Mouse (Mus musculus) spleen, postnatal 10 days (tissue): ENCODE measurements around the gene Rasgef1c.
A peak's percentile ranks its signal among the peaks of the same experiment; 100 is the strongest.

Experiments
- DNase-seq, 2 experiments: peaks; one replicate each; pipeline ENCODE4 v3.0.0; 2021 to 2022; ENCODE audit warnings: low spot score in 2 of 2

Rasgef1c gene

DNA sequence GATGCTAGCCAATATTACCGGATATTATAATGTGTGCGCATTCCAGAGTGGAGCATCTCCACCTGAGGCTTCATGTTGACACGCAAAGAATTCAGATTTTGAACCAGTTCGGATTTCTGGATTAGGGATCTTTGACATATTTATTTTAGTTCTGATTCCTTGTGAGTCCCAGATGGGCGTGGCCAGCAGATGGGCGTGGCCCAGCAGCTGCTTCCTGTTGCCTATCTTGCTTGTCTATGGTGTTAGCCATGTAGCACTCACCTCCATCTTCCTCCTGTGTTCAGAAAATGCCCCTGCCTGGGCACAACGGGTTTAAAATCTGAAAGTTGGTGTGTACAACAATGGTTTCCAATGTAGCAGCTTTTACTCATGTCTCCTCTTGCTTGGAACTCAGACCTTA lies 24.5 kb downstream of the Rasgef1c start:
- DNase-seq = peak in 1 of 2 experiments; percentile 37

DNA sequence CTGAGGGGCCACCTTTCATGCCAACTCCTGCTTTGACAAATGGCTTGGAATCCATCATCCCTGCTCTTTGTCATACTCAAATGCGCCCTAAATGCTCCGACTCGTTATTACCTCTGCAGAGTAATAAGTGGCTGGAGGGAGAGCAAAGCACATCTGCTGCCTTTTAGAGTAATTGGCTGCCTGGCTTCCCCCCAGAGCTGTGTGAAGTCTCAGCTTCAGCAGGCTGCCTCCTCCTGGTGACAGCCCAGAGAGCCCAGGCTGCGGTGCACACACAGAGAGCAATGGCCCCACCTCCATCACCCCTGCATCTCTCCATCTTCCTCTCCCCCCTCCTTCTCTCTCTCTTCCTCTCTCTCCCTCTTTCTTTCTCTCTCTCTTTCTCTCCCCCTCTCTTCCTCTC lies 25.5 kb downstream of the Rasgef1c start:
- no peak for DNase-seq

DNA sequence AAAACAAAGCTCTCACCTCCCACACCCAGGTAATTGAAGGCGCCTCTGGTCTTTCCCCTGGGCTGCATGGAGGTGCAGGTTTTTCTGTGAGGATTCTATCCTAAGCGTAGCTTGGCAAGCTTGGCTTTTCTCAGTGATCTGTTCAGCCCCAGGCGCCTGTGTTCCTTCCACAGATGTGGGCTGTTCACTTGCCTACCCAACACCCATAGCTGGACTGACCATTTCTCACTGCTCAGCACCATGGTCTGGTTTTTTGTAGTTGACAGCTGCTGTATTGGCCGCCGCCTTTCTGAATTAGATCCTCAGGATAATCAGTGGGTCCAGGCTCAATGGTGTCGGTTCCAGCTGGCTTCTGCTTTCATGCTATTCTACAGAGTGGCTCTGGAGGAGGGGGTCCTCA lies 26.0 kb downstream of the Rasgef1c start:
- no peak for DNase-seq

DNA sequence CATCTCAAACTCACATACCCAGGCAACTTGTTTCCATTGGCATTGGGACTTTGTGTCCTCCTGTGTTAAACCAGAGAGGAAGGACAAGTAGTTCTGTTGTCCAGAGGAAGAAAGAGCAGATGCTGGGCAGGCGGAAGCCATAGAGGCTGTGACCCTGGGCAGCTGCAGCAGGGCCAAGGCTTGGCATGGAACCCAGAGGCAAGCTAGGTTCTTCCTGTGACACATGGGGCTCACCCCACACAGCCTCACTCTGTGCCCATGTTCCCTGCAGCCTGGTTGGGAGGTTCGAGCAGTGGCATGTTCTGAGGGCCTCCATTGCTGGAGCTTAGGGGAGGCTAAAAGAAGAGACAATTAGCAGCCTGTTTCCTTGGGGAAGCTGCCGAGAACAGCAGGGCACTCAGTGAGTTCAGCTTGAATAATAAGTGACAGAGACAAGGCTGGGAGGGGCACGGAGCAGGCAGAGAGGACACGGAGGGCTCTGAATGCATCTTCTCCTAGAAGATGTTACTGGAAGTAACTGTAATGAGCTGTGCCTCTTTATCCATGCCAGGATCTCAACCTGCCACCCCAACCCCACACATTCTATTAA lies 29.5 kb downstream of the Rasgef1c start:
- DNase-seq = no peak

DNA sequence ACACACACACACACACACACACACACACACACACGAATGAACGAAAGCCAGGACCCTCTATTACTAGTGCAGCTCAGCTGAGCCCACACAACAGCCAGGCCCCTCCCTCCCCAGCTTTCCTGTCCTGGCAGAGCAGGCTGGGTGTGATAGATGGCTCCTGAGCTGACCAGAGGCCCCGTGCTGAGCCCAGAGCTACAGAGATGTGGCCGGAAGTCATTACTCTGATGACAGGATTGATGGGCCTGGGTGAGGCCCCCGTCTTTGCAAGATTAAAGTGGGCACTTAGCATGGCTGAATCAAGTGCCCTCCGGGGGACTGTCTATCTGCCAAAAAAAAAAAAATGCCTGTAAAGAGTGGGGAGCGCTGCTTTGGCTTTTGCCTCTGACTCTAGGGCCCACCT lies 30.2 kb downstream of the Rasgef1c start:
- DNase-seq = no peak

DNA sequence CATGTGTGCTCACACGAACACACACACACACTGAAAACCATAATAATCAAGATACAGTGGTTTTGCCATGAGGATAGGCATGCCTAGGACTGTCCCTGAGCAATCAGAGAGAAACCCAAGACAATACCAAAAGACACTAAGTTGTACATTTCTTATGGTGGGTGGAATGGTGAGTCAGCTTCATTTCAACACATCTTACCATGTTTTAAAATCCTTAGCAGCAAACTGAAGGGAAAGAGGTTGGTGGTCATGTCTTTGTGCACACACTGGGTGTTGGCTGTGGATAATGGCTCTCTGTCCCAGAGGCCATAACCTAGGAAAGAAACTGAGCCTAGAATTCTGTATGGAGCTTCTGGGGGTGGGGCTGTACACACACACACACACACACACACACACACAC lies 32.2 kb downstream of the Rasgef1c start:
- no peak for DNase-seq

DNA sequence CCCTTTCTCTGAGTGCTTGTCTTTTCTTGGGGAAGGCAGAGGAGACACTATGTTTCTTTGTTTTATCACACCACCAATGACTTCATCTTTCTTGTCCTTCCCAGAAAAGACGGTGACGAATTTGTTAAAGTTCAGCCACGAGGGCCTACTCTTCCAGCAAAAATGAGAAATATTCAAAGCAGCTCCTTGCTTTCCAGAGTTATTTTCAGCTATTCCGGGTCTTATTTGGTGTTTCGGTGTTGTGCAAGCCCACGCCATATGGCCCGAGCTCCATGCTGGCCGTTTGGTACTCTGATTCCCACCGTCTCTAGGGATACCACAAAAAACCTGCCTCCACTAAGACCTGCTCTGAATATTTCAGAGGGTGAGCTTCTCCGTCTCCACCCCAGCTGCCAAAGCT lies 32.7 kb downstream of the Rasgef1c start:
- DNase-seq = no peak

DNA sequence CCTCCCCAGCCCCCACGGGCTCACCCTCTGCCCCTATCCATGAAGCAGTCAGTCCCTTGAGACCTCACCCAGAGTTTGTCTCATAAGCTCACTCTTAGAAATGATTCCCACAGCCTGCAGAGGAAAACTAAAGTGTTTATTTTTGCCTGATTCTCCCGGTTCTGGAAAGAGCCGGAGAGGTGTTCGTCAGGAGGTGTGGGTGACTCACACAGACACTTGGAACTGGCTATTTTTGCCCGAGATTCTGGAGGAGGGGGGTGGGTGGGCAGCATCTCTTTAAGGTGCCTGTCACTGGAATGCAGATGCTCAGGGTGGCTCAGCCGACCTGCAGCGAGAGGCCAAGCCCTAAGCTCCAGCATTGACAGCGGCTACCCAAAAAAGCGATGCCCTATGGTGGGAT lies 34.8 kb downstream of the Rasgef1c start:
- no peak for DNase-seq

DNA sequence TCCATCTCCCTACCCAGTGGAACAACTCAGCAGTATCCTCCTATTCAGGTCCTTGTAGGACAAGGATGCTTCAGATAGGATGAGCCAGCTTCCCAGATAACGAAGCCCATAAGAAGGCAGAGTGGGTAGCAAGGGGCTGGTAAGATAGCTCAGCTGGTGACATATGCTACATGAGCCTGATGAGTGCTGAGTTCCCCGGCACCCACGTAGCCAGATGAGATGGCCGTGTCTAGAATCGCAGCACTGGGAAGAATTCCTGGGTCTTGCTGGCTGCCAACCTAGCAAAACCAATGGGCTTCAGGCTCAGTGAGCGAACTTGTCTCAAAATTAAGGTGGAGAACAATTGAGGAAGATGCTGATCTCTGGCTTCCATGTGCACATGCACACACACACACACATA lies 36.1 kb downstream of the Rasgef1c start:
- no peak for DNase-seq

DNA sequence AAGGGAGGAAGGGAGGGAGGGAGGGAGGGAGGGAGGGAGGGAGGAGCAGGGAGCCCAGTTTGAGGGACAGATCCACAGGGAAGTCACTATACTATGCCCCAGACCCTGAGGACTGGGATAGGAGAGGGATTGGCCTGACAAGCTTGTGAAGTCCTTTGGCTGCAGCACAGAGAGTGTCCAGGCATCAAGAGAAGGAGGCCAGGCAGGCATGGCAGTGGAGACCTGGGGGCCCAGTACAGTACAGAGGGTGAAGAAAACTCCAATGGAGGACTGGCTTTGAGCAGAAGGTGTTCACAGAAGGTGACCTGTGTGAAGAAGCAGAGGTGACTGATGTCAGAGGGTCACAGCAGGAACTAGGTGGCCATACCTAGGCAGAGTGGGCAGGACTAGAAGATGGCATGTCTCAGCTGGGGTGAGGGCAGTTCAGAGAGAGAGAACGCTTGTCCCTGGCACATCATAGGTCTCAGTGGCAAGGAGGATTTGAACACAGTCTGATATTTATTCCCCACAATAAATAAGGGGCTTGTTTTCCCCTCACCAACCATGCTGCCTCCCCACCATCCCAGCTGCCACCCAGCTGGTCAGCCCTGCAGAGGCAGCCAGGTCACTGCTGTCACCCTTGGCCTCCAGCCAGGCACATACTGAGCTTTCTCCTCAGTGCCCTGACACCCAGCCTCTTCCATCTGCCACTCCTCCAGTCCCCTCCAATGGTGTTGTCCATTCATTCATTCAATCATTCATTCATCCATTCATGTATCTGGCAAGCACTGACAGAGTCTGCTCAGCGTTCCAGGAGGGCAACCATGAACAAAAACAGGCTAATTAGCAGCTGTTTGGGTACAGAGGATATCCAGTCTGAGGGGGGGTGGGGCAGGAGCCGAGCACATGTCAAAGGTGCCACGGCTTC lies 36.9 kb downstream of the Rasgef1c start:
- no peak for DNase-seq

DNA sequence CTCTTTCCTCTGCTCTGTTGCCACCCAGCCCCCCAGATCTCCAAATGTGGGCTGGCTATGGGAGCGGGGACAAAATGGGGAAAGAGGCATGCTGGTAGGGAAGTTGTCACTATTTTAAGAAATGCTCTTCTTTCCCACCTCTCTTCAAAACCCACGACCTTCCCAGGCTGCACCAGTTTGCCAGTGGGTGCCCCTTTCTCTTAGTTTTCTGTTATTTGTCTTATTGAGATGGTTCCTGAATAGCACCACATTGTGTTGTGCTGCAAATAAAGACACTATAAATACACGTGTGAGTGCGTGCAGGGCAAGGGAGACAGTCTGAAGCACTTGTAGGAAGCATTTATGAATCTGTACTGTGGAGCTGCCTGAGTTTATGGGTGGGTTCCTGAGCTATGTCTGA lies 41.2 kb downstream of the Rasgef1c start:
- no peak for DNase-seq

DNA sequence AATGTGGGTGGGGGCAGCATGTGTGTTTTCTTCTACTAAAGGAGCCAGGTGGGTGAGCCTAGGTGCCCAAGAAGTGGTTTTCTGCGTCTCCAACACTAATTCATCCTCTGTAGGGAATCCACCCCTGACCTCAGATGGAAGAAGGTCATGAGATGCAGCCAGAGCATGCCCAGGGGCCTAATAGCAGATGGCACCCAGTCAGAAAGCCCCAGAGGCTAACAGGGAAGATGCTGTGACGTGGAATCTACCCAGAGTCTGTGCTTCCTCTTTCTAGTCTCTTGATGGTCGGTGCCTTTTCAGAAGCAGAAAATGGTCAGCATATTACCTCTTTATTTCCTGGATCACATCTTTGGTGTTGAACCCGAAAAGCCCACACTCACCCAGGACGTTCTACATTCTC lies 42.3 kb downstream of the Rasgef1c start:
- no peak for DNase-seq

DNA sequence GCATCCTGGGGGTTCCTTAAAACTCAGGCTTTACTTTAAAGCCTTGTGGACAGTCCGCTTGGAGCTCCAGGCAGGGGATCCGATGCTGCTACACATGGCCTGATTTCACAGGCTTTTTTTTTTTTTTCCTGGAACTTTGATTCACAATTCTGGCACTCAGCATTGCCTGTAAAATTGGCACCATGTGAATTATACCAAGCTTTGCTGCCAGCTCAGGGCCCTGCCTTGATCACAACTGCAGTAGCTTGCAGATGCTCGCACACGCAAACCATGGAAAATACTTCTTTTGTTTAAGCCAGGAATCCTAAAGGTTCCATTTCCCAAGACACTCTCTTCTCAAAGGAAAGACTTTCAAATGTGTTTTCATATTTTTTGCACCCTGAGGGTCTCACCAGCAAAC lies 44.1 kb downstream of the Rasgef1c start:
- no peak for DNase-seq

DNA sequence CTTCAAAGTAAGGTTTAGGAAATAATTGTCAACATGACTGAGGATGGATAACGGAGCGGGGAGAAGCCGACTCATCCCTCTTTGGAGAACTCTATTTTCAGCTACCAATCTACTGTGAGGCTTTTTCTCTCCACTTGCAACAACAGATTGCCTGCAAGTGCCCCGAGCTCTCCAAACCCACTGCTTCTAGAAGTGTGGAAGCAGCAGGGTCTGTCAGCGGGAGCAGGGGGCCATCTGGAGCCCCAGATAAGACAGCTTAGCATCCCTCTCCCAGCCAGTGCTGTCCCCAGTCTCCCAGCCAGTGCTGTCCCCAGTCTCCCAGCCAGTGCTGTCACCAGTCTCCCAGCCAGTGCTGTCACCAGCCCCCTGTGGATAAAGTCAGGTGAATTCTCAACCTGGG lies 48.2 kb downstream of the Rasgef1c start:
- no peak for DNase-seq

DNA sequence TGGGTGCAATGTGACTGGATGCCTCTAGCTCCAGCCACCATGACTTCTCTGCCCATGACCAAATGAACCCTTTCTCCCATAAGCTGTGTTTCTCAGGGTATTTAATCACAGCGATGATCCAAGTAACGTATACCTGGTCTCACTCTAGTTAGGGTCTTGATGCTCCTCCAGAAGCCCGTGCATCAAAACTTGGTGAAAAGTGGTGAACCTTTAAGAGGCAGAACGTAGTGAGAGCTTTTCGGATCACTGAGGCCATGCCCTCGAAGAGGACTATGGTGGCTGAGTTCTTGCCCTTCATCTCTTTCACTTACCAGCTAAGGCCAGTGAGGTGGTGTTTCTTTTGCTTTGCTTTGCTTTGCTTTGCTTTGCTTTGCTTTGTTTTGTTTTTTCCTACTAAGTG lies 52.0 kb downstream of the Rasgef1c start:
- DNase-seq = no peak

DNA sequence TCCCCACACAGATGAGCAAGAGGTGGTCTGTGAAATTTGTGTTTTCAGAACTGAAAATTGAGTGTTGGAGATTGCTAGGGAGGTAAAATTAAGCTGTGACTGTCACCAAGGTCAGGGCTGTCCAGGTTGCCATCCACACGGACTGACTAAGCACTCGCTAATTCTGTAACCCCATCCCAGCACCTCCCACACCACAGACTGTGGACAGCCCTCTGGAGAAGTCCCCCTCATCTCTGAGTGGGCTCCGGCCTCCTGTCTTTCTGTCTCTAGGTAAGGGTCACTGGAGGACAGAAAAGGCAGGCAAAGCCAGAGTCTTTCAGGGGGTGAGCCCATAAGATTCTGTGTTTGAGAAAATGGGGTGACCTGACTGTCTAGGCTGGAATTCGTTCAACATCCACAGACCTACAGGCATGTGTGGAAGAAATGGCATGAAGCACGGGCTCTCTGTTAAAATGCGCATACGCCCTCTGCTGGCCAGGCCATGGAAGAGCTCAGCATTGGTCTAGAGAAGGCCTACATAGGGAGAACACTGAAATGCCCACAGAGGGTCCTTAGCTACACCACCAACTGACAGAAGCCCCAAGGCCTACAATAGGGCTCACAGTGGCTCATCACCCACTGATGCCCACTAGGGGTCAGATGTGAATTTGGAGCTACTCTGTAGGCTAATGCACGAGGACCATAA lies 54.1 kb downstream of the Rasgef1c start:
- peak; percentile 44 to 79 for DNase-seq

DNA sequence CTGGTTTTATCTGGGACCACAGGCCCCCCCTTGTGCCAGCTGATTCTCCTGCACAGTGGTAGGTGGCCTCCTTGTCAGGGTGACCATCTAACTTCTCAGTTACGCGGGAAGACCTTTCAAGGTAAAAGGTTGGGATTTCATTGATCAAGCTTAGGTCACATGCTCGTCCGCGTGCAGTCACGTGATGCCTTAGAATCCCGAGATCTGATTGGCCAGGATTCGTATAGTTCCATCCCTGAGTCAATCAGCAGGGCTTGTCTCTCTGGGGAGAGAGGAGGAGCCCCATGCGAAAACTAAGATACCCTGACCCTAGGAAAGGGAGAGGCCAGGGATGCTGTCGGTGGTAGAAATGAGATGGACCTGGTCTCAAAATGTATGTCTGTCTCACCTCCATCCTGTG lies 56.4 kb downstream of the Rasgef1c start:
- no peak for DNase-seq

DNA sequence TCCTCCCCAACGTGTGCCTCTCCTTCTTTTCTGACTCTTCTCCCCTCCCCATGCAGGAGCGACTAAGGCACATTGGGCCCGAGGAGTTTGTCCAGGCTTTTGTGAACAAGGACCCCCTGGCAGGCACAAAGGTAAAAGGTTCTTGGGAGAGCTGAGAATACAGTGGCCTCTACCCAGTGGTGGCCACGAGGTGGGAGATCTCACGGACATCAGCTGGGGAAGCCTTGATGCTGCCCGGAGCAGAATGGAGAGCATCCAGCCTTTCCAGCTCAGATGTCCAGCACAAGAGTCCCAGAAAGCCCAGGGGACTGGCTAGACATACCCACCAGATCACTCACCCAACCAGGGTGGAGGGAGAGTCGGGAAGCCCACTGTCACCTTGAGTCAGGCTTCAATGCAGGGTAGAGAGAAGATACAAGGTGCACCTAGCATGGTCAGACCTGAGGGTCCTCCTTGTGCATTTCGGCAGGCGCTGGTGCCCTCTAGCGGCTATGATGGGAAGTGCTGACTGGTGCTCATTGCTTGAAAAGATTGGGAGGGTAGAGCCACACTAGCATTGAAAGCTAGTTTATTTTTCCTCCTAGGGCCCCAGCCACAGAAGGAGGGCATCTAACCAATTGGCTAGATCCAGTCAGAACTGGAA lies 59.6 kb downstream of the Rasgef1c start:
- DNase-seq = peak; percentile 61 to 79

DNA sequence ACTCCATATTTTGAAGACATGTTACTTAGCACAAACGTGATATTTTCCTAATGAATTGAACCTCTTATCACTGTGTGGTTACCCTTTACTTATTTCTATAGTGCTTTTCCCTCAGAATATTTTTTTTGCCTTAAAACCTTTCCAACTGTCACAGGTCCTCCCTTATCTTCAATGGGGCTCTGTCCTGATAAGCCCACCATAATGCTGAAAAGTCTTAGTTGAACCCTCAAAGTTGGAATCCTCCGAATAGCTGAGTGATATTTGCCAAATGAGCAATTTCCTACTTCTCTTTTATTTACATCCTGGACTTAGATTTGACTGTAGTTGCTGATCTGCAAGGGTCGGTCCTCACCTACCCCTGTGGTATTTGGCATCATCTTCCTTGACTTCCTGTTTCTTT lies 63.7 kb downstream of the Rasgef1c start:
- no peak for DNase-seq

DNA sequence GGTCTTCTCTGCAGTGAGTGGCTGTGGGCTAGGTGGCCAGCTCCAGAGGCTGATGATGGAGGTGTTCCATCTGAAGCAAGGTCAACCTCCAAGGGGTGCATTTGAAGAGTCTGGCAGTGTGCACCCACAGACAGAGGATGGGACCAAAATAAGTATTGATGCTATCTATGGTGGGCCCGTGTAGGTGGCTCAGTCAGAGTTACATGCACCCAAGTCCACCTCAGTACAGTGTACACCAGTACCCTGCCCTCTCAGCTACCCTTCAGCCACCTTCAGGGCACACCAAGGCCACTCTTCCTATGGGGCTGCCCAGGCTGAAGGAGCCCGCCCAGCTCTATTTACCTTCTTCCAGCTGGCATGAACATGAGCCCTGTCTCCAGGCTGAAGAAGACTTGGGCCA lies 68.1 kb downstream of the Rasgef1c start:
- no peak for DNase-seq

DNA sequence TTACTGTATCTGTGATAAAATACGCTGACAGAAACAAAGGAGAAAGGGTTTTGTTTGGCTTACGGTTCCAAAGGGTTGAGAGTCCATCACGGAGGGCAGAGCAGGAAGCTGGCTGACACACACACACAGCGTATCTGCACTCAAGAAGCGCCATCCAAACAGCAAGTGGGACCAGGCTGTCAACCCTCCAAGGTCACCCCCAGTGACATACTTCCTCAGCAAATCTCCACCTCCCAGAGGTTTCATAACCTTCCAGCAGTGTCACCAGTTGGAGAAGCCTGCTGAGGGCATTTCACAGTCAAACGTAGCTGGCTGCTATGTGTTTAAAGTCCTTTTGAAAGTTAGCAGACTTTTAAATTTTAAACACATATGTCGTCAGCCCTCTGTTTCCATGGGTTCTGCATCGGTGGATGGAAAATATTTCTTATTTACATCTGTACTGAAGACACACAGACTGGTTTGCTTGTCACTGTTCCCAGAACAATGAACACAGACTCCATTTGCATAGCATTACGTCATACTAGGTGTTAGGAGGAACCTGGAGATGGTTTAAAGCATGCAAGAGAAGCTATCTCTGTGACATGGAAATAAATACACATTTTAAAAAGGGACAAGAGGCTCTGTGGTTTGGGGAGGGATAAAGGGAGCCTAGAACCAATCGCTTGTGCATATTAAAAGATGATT lies 72.2 kb downstream of the Rasgef1c start:
- no peak for DNase-seq

DNA sequence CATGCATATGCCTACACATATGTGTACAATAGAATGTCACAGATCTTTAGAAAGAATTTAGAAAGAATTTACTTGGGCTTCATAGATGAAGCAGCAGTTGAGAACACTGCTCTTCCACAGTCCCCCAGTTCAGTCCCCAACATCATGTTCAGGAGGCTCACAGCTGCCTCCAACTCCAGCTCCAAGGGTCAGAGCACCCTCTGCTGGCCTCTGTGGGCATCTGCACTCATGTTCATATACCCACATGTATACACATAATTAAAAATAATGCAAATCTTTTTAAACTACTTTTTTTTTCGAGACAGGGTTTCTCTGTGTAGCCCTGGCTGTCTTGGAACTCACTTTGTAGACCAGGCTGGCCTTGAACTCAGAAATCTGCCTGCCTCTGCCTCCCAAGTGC lies 73.0 kb downstream of the Rasgef1c start:
- no peak for DNase-seq
